Mouse (Mus musculus): ENCODE measurements around the gene Arrdc2. TPM values are rescaled to one million over a fixed set of nuclear protein-coding genes. Genes with fewer than 3 reads are reported as not detected.
A peak's percentile ranks its signal among the peaks of the same experiment; 100 is the strongest.

The Arrdc2 gene
- polyA plus RNA-seq, 1 experiment, result 73.8 TPM

DNA sequence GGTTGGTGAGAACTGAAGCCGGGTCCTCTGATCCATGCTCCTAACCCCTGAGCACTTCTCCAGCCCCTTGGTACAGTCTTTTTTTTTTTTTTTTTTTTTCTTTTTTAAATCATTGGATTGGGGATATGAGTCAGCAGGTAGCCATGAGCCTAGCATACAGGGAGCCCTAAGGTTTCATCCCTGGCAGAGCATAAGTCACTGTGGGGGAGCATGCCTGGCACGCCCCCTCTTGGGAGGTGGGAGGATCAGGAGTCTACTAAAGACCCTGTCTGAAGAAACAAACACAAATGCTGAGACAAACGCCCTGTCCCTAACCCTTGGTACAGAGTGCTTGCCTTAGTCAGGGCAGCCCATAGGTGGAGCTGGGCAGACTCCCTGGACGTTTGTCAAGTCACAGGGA is 27.5 kb downstream of the Arrdc2 start:
- Histone ChIP-seq H3K27ac (ENCODE audit: insufficient read depth, low read length) (no peak overlapping the region), H3K36me3 (ENCODE audit: control insufficient read depth, insufficient read depth, low read length) (no peaks in the 10 kb centered on the region), H3K4me3 (ENCODE audit: extremely low read depth, insufficient read depth, insufficient read length) (no peak overlapping the region), H3K27me3 (ENCODE audit: control insufficient read depth, insufficient read depth, low read length) (no peaks in the 10 kb centered on the region), H3K4me1 (ENCODE audit: control insufficient read depth, insufficient read depth, insufficient read length) (peaks cover 22% of the 10 kb centered on the region; the same call in 1 of the 2 replicates)
- no peak for DNase-seq (ENCODE audit: low read depth in 1 of 2, low spot score in 2 of 2)
- TF ChIP-seq POLR2A (IDR thresholded peaks at IDR 0.05; ENCODE audit: low read depth, low read length) (no peak), CTCF (IDR thresholded peaks at IDR 0.05; ENCODE audit: extremely low read depth, insufficient read depth, insufficient read length, insufficient replicate concordance) (no peak)
- WGBS, result 73% methylated on average over 4 of the region's 4 CpGs

DNA sequence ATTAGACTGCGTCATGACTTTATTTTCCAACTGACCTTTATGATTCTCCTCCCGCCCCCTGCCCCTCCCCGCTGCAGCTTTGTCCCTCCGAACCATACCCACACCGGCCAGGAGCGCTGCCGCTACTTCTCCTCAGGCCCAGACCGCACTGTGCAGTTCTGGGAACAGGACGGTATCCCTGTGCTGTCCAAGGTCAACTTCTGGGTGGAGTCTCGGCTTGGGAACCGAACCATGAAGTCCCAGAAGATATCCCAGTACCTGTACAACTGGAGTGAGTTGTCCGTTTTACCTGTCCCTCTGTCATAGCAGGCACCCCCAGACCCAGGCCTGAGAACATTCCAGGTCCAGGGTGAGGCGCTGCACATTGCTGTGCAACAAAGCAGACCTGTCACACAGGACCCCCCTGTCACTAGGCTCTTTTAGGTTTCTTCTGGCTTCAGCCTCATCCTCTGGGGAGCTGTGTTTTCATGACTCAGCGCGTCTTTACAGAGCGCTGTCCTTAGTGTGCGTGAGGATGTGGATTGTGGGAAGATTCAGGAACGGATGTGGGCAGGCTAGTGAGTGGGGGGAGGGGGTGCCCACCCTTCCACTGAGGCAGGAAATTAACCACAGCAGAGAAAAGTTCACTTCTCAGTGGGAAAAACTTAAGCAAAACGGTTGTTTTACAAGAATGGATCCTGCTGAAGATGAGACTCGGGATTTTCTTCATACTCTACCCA is 28.4 kb downstream of the Arrdc2 start:
- H3K27me3 ChIP-seq (ENCODE audit: control insufficient read depth, insufficient read depth, low read length), result no peaks in the 10 kb centered on the region
- peaks cover 31% of the 10 kb centered on the region; the same call in 1 of the 2 replicates for H3K4me1 ChIP-seq (ENCODE audit: control insufficient read depth, insufficient read depth, insufficient read length)
- no peak for TF ChIP-seq CTCF (IDR thresholded peaks at IDR 0.05; ENCODE audit: extremely low read depth, insufficient read depth, insufficient read length, insufficient replicate concordance)
- no peak for TF ChIP-seq POLR2A (IDR thresholded peaks at IDR 0.05; ENCODE audit: low read depth, low read length)
- no peak for DNase-seq (ENCODE audit: low read depth in 1 of 2, low spot score in 2 of 2)
- no peak overlapping the region for H3K4me3 ChIP-seq (ENCODE audit: extremely low read depth, insufficient read depth, insufficient read length)
- H3K36me3 ChIP-seq (ENCODE audit: control insufficient read depth, insufficient read depth, low read length), result no peaks in the 10 kb centered on the region
- H3K27ac ChIP-seq (ENCODE audit: insufficient read depth, low read length), result no peak overlapping the region
- 55% methylated on average over 20 of the region's 20 CpGs for WGBS

DNA sequence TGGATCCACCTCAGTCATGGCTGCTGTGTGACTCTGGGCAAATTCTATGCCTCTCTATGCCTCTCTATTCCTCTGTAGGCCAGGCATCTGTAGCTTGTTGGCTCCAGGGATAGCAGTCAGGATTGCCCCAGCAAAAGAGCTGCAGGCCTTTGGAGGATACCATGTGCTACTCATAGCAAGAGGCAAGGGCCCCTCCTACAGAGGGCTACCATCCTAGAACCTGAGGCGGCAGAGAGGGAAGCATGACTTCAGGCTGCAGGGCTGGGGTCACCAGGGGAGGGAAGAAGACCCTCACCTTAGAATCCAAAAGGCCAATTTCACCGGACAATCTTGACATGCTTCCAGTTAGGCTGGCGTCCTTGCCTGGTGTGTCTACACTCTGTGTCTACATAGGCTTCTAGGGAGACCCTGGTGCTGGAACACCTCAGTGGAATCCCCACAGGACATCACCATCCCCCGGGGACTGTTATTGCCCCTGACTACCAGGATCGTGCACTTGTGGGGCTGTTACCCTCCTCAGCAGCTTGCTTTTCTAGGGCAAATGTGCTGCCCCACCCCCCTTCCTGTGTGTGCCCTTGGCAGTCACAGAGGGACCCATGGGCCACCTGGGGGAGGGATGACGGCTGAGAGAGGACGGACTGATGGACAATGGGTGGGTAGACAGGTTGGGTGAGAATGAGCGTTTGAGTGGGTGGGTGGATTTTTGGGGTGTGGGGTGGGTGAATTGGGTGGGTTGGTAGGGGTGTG is 30.4 kb downstream of the Arrdc2 start:
- Histone ChIP-seq H3K4me3 (ENCODE audit: extremely low read depth, insufficient read depth, insufficient read length) (no peak overlapping the region), H3K36me3 (ENCODE audit: control insufficient read depth, insufficient read depth, low read length) (no peaks in the 10 kb centered on the region), H3K27ac (ENCODE audit: insufficient read depth, low read length) (no peak overlapping the region), H3K27me3 (ENCODE audit: control insufficient read depth, insufficient read depth, low read length) (no peaks in the 10 kb centered on the region), H3K4me1 (ENCODE audit: control insufficient read depth, insufficient read depth, insufficient read length) (peaks cover 40% of the 10 kb centered on the region; the same call in 1 of the 2 replicates)
- TF ChIP-seq CTCF (IDR thresholded peaks at IDR 0.05; ENCODE audit: extremely low read depth, insufficient read depth, insufficient read length, insufficient replicate concordance) (no peak), POLR2A (IDR thresholded peaks at IDR 0.05; ENCODE audit: low read depth, low read length) (no peak)
- WGBS, result 55% methylated on average over 8 of the region's 8 CpGs
- no peak for DNase-seq (ENCODE audit: low read depth in 1 of 2, low spot score in 2 of 2)

DNA sequence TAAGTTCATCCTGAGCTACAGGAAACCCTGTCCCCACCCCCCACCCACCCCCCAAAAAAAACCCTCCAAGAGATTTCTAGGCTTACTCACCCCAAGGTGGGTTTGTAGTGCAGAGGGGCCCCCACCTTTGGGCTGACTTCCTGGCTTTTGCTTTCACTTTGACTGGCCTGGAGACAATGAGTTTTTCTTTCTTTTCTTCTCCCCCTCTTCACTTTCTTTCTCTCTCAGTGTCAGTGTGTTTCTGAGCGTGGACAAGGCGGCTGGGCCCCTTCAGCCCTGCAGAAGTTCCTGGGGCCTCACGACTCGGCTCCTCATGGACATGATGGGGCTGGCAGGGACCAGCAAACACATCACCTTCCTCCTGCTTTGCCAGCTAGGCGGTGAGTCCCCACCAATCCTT is 31.3 kb downstream of the Arrdc2 start, which contains the start of gene Il12rb1:
TSS of gene Il12rb1 (plus strand) at position 211 of the 400 bp plus-strand sequence.
- Histone ChIP-seq H3K27ac (ENCODE audit: insufficient read depth, low read length) (peak within 1 kb of the TSS; percentile 88), H3K27me3 (ENCODE audit: control insufficient read depth, insufficient read depth, low read length) (no peaks in the 10 kb centered on the region), H3K36me3 (ENCODE audit: control insufficient read depth, insufficient read depth, low read length) (no peaks in the 10 kb centered on the region), H3K4me3 (ENCODE audit: extremely low read depth, insufficient read depth, insufficient read length) (peak within 1 kb of the TSS; percentile 37; the same call in 1 of the 2 replicates), H3K4me1 (ENCODE audit: control insufficient read depth, insufficient read depth, insufficient read length) (peaks cover 40% of the 10 kb centered on the region; the same call in 1 of the 2 replicates)
- DNase-seq (ENCODE audit: low read depth in 1 of 2, low spot score in 2 of 2), result no peak
- TF ChIP-seq CTCF (IDR thresholded peaks at IDR 0.05; ENCODE audit: extremely low read depth, insufficient read depth, insufficient read length, insufficient replicate concordance), result no peak
- TF ChIP-seq POLR2A (IDR thresholded peaks at IDR 0.05; ENCODE audit: low read depth, low read length), result no peak
- WGBS, result 28% methylated on average over 5 of the region's 5 CpGs

DNA sequence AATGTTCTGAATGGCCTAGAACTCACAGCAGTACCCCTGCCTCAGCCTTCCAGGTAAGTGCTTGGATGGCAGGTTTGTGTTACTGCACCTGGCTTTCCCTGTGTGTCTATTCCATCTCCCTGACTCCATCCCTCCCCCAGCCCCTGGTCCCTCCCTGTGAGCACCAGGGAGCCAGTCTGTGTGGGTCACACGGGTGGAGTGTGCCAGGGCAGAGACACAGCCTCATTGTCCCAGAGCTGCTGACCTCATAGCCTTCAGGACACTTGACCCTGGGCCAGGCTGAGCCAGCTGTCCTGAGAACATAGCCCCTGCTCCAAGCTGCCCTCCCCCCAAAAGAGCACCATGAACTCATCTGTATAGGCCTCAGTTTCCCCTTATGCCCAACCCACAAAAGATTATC is 32.2 kb downstream of the Arrdc2 start:
- H3K36me3 ChIP-seq (ENCODE audit: control insufficient read depth, insufficient read depth, low read length), result no peaks in the 10 kb centered on the region
- H3K4me1 ChIP-seq (ENCODE audit: control insufficient read depth, insufficient read depth, insufficient read length), result peaks cover 42% of the 10 kb centered on the region; the same call in 1 of the 2 replicates
- no peak for DNase-seq (ENCODE audit: low read depth in 1 of 2, low spot score in 2 of 2)
- no peaks in the 10 kb centered on the region for H3K27me3 ChIP-seq (ENCODE audit: control insufficient read depth, insufficient read depth, low read length)
- TF ChIP-seq POLR2A (IDR thresholded peaks at IDR 0.05; ENCODE audit: low read depth, low read length) (no peak), CTCF (IDR thresholded peaks at IDR 0.05; ENCODE audit: extremely low read depth, insufficient read depth, insufficient read length, insufficient replicate concordance) (no peak)
- no peak overlapping the region for H3K4me3 ChIP-seq (ENCODE audit: extremely low read depth, insufficient read depth, insufficient read length)
- WGBS, result 69% methylated on average over 1 of the region's 1 CpGs
- H3K27ac ChIP-seq (ENCODE audit: insufficient read depth, low read length), result peak overlapping the region; percentile 88; the same call in 1 of the 2 replicates

DNA sequence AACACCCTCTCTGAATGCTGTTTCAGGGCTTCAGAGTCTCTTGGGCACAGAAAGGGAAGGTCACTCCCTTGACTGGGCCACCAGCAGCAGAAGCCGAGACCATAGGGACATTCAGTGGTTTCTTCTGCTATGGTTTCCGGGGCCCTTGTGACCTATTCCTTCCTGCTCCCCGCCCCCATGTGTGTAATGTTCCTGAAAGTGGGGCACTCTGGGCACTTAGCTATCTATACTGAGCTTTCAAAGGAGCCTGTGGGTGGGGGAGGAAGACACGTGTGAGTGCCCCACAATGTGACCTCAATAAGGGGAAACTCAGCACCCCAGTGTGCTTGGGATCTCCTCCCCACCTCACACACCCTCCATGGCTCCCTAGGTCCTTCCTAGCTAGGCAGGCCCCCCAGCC is 33.0 kb downstream of the Arrdc2 start:
- Histone ChIP-seq H3K36me3 (ENCODE audit: control insufficient read depth, insufficient read depth, low read length) (no peaks in the 10 kb centered on the region), H3K27me3 (ENCODE audit: control insufficient read depth, insufficient read depth, low read length) (no peaks in the 10 kb centered on the region), H3K4me3 (ENCODE audit: extremely low read depth, insufficient read depth, insufficient read length) (no peak overlapping the region), H3K27ac (ENCODE audit: insufficient read depth, low read length) (peak overlapping the region; percentile 88), H3K4me1 (ENCODE audit: control insufficient read depth, insufficient read depth, insufficient read length) (peaks cover 46% of the 10 kb centered on the region; the same call in 1 of the 2 replicates)
- peak; percentile 45 to 83 for DNase-seq (ENCODE audit: low read depth in 1 of 2, low spot score in 2 of 2)
- 4% methylated on average over 4 of the region's 4 CpGs for WGBS
- TF ChIP-seq CTCF (IDR thresholded peaks at IDR 0.05; ENCODE audit: extremely low read depth, insufficient read depth, insufficient read length, insufficient replicate concordance), result no peak
- TF ChIP-seq POLR2A (IDR thresholded peaks at IDR 0.05; ENCODE audit: low read depth, low read length), result no peak
